Mouse (Mus musculus): ENCODE measurements around the gene Sema4b. TPM values are rescaled to one million over a fixed set of nuclear protein-coding genes. Genes with fewer than 3 reads are reported as not detected.

The Sema4b gene
- total and polyA plus RNA-seq, 3 experiments = 10.9 to 17.3 TPM; not detected in 1

- Histone ChIP-seq H3K9ac (ENCODE audit: control insufficient read depth, low read depth, low read length, poor library complexity, severe bottlenecking) (peak overlapping the region; percentile 74), H3K4me3 (ENCODE audit: control insufficient read depth in 1 of 2, insufficient read depth in 1 of 2, low read depth in 2 of 2, low read length in 2 of 2) (peak overlapping the region; percentile 67 to 75), H3K4me1 (ENCODE audit: control insufficient read depth in 1 of 2, insufficient read depth in 2 of 2, low read length in 2 of 2) (peaks cover 3 to 36% of the 10 kb centered on the region in 2 experiments; a peak in 3 of 4 replicates), H3K27ac (ENCODE audit: control insufficient read depth, low read depth, low read length) (peak overlapping the region; percentile 96), H3K9me3 (replicated peaks; ENCODE audit: insufficient read depth, low read length) (no peaks in the 10 kb centered on the region), H3K36me3 (ENCODE audit: control insufficient read depth in 1 of 2, insufficient read depth in 2 of 2, low read length in 2 of 2) (peaks cover 0 to 20% of the 10 kb centered on the region in 2 experiments; a peak in 2 of 4 replicates), H3K27me3 (ENCODE audit: control insufficient read depth in 1 of 2, insufficient read depth in 2 of 2, low read length in 2 of 2) (no peaks in the 10 kb centered on the region), H3K79me2 (ENCODE audit: control insufficient read depth, insufficient read depth, low read length, poor library complexity) (no peaks in the 10 kb centered on the region; the same call in 1 of the 2 replicates)
- peak; percentile 70 for TF ChIP-seq MXI1 (IDR thresholded peaks at IDR 0.05; ENCODE audit: low read depth, low read length)
- TF ChIP-seq E2F4 (IDR thresholded peaks at IDR 0.05; ENCODE audit: borderline replicate concordance, low read depth, low read length) = no peak
- TF ChIP-seq CTCF (IDR thresholded peaks at IDR 0.05 in 2 of 3, conservative IDR thresholded peaks at IDR 0.05 in 1 of 3; ENCODE audit: control insufficient read depth in 1 of 3, insufficient read depth in 1 of 3, low read depth in 2 of 3, low read length in 3 of 3, poor library complexity in 1 of 3, severe bottlenecking in 1 of 3) = no peak
- TF ChIP-seq GABPA (IDR thresholded peaks at IDR 0.05; ENCODE audit: low read depth, low read length) = no peak
- no peak for TF ChIP-seq MEF2A (IDR thresholded peaks at IDR 0.05; ENCODE audit: extremely low read depth, insufficient replicate concordance, low read depth, low read length, poor library complexity, severe bottlenecking)
- no peak; the same call in 1 of the 2 replicates for TF ChIP-seq MYC (IDR thresholded peaks at IDR 0.05; ENCODE audit: low read depth, low read length)
- TF ChIP-seq MAZ (IDR thresholded peaks at IDR 0.05; ENCODE audit: low read depth, low read length) = 0 out of 2 replicates have a peak, but pooled peaks have one; percentile 20
- no peak for TF ChIP-seq JUND (IDR thresholded peaks at IDR 0.05; ENCODE audit: low read depth, low read length)
- TF ChIP-seq ETS1 (IDR thresholded peaks at IDR 0.05; ENCODE audit: low read depth, low read length) = peak; percentile 97
- TF ChIP-seq RAD21 (IDR thresholded peaks at IDR 0.05; ENCODE audit: low read depth, low read length) = no peak; the same call in 1 of the 2 replicates
- TF ChIP-seq KAT2A (conservative IDR thresholded peaks at IDR 0.05; ENCODE audit: low read depth, low read length) = no peak
- no peak for TF ChIP-seq ELF1 (IDR thresholded peaks at IDR 0.05; ENCODE audit: low read depth, low read length)
- no peak for TF ChIP-seq POLR2AphosphoS2 (IDR thresholded peaks at IDR 0.05; ENCODE audit: low read length)
- TF ChIP-seq ZMIZ1 (IDR thresholded peaks at IDR 0.05; ENCODE audit: low read depth, low read length) = no peak
- TF ChIP-seq GATA1 (IDR thresholded peaks at IDR 0.05; ENCODE audit: low read depth, low read length) = peak; percentile 57
- peak; percentile 87 to 88 for TF ChIP-seq EP300 (IDR thresholded peaks at IDR 0.05; ENCODE audit: low read depth in 1 of 2, low read length in 2 of 2)
- no peak for TF ChIP-seq CHD2 (IDR thresholded peaks at IDR 0.05; ENCODE audit: low read length)
- TF ChIP-seq ZKSCAN1 (IDR thresholded peaks at IDR 0.05; ENCODE audit: low read depth, low read length) = no peak
- no peak for TF ChIP-seq POLR2AphosphoS5 (IDR thresholded peaks at IDR 0.05; ENCODE audit: borderline replicate concordance, low read depth, low read length)
- no peak; the same call in 1 of the 2 replicates for TF ChIP-seq MYB (IDR thresholded peaks at IDR 0.05; ENCODE audit: low read depth, low read length)
- peak; percentile 39; the same call in 1 of the 2 replicates for TF ChIP-seq BHLHE40 (IDR thresholded peaks at IDR 0.05; ENCODE audit: borderline replicate concordance, low read depth, low read length)
- peak; percentile 88 for TF ChIP-seq SIN3A (IDR thresholded peaks at IDR 0.05; ENCODE audit: low read length)
- peak; percentile 94 for TF ChIP-seq TCF12 (IDR thresholded peaks at IDR 0.05; ENCODE audit: low read depth, low read length)
- peak; percentile 8; the same call in 1 of the 2 replicates for TF ChIP-seq NELFE (IDR thresholded peaks at IDR 0.05; ENCODE audit: low read depth, low read length)
- TF ChIP-seq POLR2A (IDR thresholded peaks at IDR 0.05; ENCODE audit: control insufficient read depth in 1 of 2, insufficient read depth in 1 of 2, low read depth in 1 of 2, low read length in 2 of 2, poor library complexity in 1 of 2) = 0 out of 4 replicates have a peak, but pooled peaks of 1 of the 2 experiments have one; percentile 36
- peak; percentile 41 for TF ChIP-seq SMC3 (IDR thresholded peaks at IDR 0.05; ENCODE audit: low read depth, low read length)
- TF ChIP-seq UBTF (IDR thresholded peaks at IDR 0.05; ENCODE audit: borderline replicate concordance, insufficient read depth, low read depth, low read length) = no peak
- TF ChIP-seq MAFK (IDR thresholded peaks at IDR 0.05; ENCODE audit: borderline replicate concordance, low read depth, low read length) = no peak
- 0 out of 2 replicates have a peak, but pooled peaks have one; percentile 45 for TF ChIP-seq HCFC1 (IDR thresholded peaks at IDR 0.05; ENCODE audit: low read depth, low read length)
- peak; percentile 92 for TF ChIP-seq TAL1 (IDR thresholded peaks at IDR 0.05; ENCODE audit: low read length)
- peak; percentile 70 for TF ChIP-seq RCOR1 (IDR thresholded peaks at IDR 0.05; ENCODE audit: low read depth, low read length)
- TF ChIP-seq NRF1 (IDR thresholded peaks at IDR 0.05; ENCODE audit: insufficient read depth, low read depth, low read length, poor library complexity, severe bottlenecking) = no peak
- no peak; the same call in 1 of the 2 replicates for TF ChIP-seq TBP (IDR thresholded peaks at IDR 0.05; ENCODE audit: low read depth, low read length)
- DNase-seq (ENCODE audit: low read depth, low spot score) = peak; percentile 97
These were observed 43.0 kb upstream of the Sema4b start for GRCm38 (mm10) chr7:80143331-80144273.

Measured in MEL (cell line).